Mouse (Mus musculus): ENCODE results near the gene Tnni3.
"Not testable (repeated sequence)": the region's sequence is repeated elsewhere in the genome, so short reads cannot be mapped to it uniquely, and the experiment has no call there.

The Tnni3 gene

DNA sequence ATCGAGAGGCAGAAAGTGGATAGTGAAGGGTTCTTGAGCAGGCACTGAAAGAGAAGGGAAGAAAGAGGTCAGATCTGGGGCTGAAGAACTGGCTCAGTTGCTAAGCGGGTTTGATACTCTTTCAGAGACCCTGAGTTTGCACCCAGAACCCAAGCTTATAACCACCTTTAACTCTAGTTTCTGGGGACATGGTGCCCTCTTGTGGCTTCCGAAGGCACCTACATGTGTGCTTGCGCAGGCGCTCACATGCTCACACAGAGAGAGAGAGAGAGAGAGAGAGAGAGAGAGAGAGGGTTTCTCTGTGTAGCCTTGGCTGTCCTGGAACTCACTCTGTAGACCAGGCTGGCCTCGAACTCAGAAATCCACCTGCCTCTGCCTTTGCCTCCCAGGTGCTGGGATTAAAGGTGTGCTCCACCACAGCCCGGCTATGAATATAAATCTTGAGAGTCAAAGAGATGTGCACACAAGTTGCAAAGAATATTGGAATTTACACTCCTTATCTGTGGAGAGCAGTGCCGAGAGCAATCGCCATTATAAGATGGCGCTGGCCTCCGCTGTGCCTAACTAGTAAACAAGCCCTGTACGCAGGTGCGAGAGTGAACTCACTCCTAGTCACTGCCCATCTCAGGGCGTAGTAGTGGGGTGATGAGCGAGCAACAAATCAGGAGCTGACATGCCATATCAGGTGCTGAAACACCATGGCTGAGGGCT lies at the start of gene Tnni3:
Gene Tnni3 (minus strand): TSS at position 18 of the 711 bp plus-strand sequence.
- peak; percentile 68 for DNase-seq

- not testable (repeated sequence) for DNase-seq
These were observed 48.3 kb upstream of the Tnni3 start for GRCm38 (mm10) chr7:4572361-4572760.

GRCm38 (mm10) chr7:4562660-4563059 lies 38.6 kb upstream of the Tnni3 start:
- DNase-seq = no peak

GRCm38 (mm10) chr7:4557167-4557560 lies 33.1 kb upstream of the Tnni3 start:
- no peak for DNase-seq

DNA sequence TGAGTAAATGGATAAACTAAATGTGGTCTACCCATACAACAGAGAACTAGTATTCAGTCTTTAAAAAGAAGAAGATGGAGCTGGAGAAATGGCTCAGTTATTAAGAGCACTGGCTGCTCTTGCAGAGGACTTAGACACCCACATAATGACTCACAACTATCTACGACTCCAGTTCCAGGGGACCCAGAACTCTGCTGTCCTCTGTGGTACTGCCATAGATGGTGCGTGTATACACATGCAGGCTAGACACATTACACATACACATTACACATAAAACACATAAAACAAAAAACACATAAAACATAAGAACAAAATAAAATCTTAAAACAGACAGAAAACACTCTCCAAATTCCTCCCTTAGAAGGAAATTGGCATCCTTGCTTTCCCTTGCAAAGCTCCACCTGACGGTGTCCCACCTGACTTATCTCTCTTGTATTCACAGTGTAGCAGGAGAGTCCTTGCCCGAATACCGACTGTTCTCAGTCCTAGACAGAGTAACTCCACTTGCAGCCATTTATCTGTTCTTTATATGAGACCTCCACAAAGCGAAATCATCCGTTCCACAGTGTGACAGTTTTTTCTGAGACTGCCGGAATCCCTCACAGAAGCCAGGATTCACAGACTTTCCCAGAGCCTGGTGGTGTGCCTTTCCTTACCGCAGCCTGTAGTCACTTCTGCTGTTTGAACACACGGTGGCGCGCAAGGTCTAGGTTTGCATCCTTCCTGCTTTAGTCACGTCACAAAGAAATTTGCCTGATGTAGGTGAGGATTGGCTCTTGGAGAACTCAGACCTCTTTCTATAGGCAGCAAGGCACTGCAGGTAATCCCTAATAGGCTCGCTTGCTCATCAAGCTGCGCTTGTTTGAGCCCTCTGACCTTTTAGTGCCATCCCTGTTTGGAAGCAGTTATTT lies 32.5 kb upstream of the Tnni3 start:
- peak; percentile 78 for DNase-seq

DNA sequence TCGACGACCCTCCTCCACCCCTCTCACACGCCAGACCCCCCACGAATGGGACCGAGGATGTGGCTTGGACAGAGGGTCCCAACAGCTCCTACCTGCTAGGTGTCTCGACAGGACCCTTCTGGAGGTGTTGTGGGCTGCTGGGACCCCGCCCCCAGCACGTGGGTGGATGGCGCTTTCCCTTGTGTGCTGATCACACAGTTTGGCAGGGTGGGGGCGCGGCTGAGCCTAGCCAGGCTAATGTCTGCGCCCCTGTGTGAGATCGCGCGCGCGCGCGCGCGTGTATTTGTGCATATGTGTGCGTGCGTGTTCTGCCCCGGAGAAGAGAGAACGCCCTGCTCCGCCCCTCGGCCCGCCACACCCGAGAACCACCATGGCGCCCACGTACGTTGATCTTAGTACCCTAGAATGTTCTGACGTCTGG lies 23.2 kb upstream of the Tnni3 start, which contains the start of gene Syt5:
Gene Syt5 (minus strand): TSS at position 321 of the 421 bp plus-strand sequence.
- no peak for DNase-seq

DNA sequence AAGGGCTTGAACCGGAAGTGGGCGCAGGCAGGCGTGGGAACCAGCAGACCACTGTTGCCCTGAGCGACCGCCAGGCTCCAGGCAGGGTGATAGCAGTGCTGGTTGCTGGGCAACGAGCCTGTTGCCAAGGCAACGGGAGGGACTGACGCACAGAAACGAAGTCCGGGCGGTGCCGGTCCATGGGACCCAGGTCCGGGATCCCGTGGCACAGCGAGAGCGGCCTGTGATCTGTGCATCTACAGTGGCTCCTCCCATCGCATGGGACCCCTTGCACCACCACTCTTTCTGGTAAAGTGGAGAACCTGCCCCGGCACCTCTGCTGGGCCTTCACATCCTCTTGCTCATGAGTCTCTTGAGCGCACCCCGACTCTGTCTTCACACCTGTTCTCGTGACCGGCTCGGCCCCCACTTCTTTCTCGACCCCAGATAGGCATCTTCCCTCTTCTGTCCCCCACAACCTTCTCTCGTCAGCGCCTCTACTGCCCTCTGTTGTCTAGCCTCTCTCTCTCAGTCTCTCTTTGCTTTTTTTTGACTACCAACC lies 22.6 kb upstream of the Tnni3 start:
- DNase-seq = peak; percentile 50

GRCm38 (mm10) chr7:4546050-4546449 lies 22.0 kb upstream of the Tnni3 start:
- DNase-seq = no peak

DNA sequence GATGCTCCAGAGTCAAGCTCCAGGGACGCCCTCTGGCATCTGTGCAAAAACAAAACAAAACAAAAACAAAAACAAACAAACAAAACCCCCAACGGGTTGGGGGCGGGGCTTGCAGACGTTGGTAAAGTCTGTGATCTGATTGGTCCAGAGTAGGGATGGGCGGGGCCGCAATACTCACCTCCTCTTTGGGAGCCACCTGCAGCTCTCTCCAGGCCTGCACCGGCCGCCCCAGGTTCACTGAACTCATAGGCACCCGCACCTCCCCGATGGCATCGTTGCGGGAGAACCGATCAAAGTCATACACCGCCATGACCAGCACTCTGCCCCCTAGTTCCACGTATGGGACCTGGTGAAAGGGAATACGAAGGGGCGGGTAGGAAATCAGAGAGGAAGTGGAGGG lies 18.0 kb upstream of the Tnni3 start:
- no peak for DNase-seq

DNA sequence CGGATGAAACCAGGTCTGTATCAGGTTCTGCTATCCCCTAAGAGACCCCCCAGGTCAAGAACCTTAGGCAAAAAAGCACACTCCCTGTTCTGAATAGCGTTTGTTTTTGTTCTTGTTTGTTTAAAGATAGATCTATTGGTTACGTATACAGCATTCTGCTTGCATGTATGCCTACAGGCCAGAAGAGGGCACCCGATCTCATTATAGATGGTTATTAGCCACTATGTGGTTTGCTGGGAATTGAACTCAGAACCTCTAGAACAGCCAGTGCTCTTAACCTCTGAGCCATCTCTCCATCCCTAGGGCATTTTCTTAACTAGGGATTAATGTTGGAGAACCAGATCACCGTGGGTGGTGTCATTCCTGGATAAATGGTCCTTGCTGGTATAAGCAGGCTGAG lies 17.3 kb upstream of the Tnni3 start:
- DNase-seq = no peak

- no peak for DNase-seq
These were observed 15.0 kb upstream of the Tnni3 start for GRCm38 (mm10) chr7:4539019-4539418.

DNA sequence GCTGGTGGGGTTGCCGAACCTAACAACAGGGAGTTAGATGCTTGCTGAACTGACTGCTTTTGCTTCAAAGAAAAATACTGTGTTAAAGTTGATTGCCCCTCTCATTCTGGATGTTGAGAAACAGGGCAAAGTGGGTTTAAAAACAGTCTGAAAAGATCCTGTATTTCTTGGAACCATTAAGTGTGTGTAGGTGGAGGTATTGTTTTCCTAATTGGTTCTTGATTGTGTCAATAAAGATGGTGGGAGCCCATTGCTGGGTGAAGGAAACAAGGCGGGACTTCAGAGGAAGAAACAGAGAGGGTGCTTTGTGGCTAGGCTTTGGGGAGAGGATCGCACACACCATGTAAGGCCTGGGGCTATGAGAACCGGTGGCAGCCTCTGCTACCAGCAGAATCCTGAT lies 13.2 kb upstream of the Tnni3 start:
- no peak for DNase-seq

DNA sequence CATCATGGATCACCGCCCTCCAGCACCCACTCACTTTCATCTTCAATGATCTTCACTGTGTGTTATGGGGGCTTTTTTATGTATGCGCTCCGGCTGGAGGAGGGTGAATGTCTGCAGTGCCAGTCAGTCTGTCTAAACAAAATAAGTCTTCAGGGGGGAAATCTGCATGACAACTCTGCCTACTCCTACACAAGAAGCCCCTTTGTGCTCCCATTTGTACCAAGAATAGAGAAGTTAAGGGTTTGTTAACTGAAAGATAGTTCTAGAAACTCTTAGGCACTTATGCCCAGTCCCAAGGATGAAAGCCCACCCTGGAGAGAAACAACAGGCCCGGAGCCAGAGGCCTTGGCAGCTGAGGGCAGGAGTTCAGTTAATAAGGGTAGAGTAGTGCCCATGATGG lies 12.3 kb upstream of the Tnni3 start:
- DNase-seq = no peak

DNA sequence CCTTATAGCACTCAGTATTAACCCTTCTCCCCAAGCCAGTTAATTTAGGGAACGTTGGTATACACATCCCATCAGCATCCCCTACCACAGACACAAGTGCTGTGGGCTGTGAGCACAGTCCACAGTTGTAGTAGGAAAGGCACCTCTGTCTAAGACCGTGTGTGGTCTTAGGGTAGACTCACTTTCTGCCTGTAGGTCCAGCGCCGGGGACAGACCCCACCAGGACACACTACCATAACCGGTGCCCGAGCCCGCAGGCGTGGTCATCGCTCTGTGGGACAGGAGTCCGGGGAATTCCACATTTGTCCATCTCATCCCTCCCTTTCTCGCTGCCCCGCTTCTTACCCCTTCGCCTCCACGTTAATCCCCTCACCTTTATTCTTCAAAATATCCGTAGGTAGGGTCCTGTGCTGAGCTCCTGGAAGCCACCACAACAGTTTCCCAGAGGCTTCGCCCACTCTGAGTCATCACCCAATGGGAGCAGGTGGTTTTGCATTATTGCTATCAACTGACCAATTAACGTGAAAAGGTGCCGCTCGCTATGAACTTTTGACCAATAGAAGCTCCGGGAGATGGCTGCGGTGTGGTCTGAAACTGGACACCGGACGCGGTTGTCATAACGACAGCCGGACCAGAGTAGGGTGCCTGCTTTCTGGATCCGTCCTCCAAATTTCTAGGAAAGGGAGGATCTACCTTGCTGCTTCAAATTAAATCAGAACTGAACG lies 8.1 kb upstream of the Tnni3 start, which contains the start of gene Dnaaf3:
Gene Dnaaf3 (minus strand): TSS at position 449 of the 725 bp plus-strand sequence.
- peak; percentile 86 for DNase-seq

- DNase-seq = not testable (repeated sequence)
These were observed 6.1 kb upstream of the Tnni3 start for GRCm38 (mm10) chr7:4530166-4530565.

- DNase-seq = no peak
These were observed 3.3 kb upstream of the Tnni3 start for GRCm38 (mm10) chr7:4527302-4527689.

DNA sequence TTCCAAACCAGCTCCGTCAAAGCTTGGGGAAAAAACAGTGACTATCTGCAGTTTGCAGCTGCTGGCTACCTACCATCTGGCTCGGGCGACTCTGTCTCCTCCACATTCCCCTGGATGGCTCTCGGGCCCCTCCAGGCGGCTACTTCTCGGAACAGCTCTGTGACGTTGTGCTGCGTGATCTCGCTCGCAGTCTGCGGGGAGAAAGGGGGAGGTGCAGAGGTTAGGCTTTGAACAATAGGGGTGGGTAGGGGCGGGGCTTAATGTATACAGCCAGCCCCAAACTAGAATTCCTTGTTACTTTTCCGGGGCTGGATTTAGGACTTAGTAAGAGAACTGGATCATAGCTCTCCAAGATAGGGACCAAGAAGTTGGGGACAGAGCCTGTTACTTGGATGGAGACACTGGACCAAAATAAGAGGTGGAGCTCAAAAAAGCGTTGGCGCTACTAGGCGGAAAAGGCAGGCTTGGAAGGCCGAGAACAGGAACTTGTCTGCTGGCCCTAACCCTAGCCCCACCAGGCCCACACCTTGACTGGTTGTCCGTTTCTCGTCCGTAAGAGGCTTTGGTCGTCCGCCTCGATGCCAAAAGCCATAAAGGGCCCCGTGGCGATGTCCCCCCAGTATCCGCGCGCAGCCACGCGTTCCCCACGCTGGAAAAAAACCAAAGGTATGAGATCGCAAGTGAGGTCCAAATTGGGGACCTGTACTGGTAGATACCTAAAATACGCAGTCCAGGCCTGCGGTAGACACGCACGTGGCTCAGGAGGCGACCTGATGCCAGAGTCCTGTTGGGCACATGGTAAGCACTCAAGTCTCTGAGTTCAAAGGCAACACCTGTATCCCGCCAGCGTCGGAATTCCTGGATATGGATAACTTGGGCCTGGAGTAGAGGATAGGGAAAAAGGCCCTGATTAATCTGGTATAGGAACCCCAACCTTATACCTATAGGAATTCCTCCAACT lies 2.6 kb upstream of the Tnni3 start:
- peak; percentile 86 for DNase-seq

DNA sequence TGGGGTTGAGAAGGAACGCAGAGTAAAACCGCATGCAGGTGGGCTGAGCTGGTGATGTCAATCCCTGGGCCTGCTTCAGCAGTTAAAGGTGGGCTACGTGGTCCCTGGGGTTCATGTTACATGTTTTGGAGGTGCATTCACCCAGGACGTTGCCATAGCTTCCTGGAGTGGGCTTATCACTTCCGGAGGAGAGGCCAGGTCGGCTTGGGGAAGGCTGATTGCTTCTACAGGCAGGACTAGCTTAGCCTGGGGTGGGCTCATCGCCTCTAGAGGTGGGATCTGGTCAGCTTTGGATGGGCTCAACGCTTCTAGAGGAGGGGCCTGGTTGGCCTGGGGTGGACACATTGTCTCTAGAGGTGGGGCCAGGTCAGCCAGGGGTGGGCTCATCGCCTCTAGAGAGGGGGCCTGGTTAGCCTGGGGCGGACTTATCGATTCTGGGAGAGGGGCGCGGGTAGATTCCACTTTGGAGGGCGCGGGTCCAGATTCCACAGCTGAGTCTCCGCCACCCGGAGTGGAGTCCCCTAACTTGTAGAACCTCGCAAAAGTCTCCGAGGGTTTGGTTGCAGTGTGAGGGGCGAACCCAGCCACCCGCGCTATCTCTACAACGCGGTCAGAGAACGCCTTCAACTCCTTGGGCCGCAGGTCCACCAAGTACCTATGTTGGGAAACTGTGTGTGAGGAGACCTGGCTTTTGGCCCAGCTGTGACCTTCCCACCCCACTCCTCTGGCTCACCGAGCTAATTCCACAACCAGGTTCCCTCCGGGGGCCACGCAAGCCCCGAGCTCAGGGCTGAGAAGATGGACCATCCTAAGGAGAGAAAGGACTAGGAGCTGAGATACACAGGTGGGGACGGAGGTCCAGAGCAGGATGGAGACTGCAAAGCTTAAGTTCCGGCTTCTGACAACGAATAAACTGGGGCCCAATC lies 561 bp downstream of the Tnni3 start:
- DNase-seq = no peak

DNA sequence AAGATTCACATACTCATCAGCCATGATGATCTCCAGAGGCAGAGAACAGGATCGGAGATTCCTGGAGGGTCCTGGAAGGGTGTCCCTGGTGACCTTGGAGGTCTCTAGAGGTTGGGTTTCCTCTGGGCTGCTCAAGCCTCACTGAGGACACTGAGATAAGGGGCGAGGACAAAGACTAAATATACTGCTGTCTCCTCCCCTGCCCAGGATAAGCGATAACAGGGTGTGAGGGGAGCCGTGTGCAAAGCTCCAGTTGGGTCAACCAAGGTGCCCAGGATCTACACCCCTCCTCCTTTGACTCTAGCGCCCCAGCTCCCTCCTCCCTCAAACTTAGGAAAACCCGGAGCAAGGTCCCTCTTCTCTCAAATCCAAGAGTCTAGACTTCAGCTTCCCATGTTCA lies 1.7 kb downstream of the Tnni3 start:
- DNase-seq = no peak

DNA sequence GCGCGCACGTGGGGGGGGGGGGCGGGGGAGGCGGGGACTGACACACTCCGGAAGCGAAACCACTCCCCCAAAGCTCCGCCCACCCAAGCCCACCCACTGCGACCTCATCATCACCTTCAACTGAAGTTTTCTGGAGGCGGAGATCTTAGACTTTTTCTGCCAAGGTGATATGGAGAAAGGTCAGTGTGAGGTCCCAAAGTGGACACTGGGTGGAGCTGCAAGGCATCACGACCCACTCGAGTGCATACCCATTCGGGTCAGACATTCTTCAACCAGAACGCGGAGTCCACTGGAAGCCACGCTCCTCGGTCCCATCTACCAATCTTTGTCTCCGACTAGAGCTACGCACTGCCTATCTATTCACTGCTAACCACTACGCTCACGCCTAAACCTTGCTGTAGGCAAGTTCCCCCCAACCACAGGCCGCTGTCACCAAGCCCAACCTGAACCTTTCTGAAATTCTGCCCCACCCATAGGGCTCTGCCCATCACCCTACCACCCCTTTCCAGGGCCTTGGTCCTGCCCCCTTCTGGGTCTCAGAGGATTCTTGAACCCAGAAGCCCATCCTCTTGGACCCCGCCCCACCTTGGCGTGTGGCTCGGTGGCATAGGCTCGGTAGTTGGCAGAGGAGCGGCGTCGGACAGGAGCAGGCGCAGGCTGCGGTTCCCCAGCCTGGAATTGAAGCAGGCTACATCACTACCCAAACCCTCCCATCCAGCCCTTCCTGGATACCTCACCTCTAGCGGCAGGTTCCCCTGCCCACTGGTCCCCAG lies 2.6 kb downstream of the Tnni3 start:
- DNase-seq = no peak
